Mouse (Mus musculus) stomach, postnatal 0 days (tissue): Measurements from ENCODE around the gene Eif5.

ENCODE experiments used
- CTCF ChIP-seq: IDR thresholded peaks from 2 replicates; pipeline ENCODE4 v1.5.1; 2016; ENCODE audit warnings: antibody characterized with exemption, low read depth, mild to moderate bottlenecking, moderate library complexity
- EP300 ChIP-seq: optimal IDR thresholded peaks from 2 replicates; pipeline ENCODE3; 2016; ENCODE audit warnings: antibody characterized with exemption

GRCm38 (mm10) chr12:111537341-111537740 lies 475 bp upstream of the Eif5 start:
- TF ChIP-seq CTCF (no peak), EP300 (no peak)
